Mouse (Mus musculus) lung, embryonic 16.5 days (tissue): ENCODE data around the gene Pla2r1. TPM values are rescaled to one million over a fixed set of nuclear protein-coding genes. Genes with fewer than 3 reads are reported as not detected.

Source experiments
- ATAC-seq: fragments of 200-750 bp; cut with Nextera tagmentation; 2 replicates; pipeline ENCODE4 v1.8.0; 2017; ENCODE audit warnings: low read depth, mild to moderate bottlenecking, moderate library complexity
- H3K27ac ChIP-seq: fragments of 300-500 bp; sonication (generic); 2 replicates; pipeline ENCODE4 v1.5.1; 2014; ENCODE audit warnings: mild to moderate bottlenecking, control low read depth, low read length
- H3K27me3 ChIP-seq: fragments of 300-500 bp; sonication (generic); 2 replicates; pipeline ENCODE4 v1.6.1; 2014; ENCODE audit warnings: low read depth, low read length, mixed read lengths; ENCODE audit not compliant: control insufficient read depth, insufficient read depth
- H3K36me3 ChIP-seq: fragments of 300-500 bp; sonication (generic); 2 replicates; pipeline ENCODE4 v1.6.1; 2014; ENCODE audit warnings: low read length; ENCODE audit not compliant: control insufficient read depth, insufficient read depth
- H3K4me1 ChIP-seq: fragments of 300-500 bp; sonication (generic); replicated peaks from 2 replicates; pipeline ENCODE4 v1.6.1; 2014; ENCODE audit warnings: low read length, mixed read lengths; ENCODE audit not compliant: control insufficient read depth, insufficient read depth
- H3K4me2 ChIP-seq: fragments of 300-500 bp; sonication (generic); 2 replicates; pipeline ENCODE4 v1.6.1; 2014; ENCODE audit warnings: low read depth, low read length, control low read depth
- H3K4me3 ChIP-seq: fragments of 300-500 bp; sonication (generic); 2 replicates; pipeline ENCODE4 v1.5.1; 2014; ENCODE audit warnings: mild to moderate bottlenecking, low read length, control low read depth
- H3K9ac ChIP-seq: fragments of 300-500 bp; sonication (generic); 2 replicates; pipeline ENCODE4 v1.6.1; 2014; ENCODE audit warnings: low read length, control low read depth
- H3K9me3 ChIP-seq: fragments of 300-500 bp; sonication (generic); 2 replicates; pipeline ENCODE4 v1.6.1; 2016; ENCODE audit warnings: low read length; ENCODE audit not compliant: control insufficient read depth
- WGBS: fragments of 180-500 bp; shearing (Covaris S2); extraction: QIAGEN DNeasy Blood & Tissue Kit; methylation state at CpG from one replicate; pipeline ENCODE4 v1.1.7; 2014; 5-methylcytosine and 5-hydroxymethylcytosine counted together
- polyA plus RNA-seq: library from polyadenylated mRNA; unstranded; fragments of >200 nt; fragmentation: Nextera tagmentation; extraction: Ambion mirVana; gene quantifications from 2 replicates; pipeline ENCODE4 v1.2.1, GENCODE M21; 2015

Pla2r1 gene
- polyA plus RNA-seq, 1 experiment from 2014 or later: 4.3 TPM

DNA sequence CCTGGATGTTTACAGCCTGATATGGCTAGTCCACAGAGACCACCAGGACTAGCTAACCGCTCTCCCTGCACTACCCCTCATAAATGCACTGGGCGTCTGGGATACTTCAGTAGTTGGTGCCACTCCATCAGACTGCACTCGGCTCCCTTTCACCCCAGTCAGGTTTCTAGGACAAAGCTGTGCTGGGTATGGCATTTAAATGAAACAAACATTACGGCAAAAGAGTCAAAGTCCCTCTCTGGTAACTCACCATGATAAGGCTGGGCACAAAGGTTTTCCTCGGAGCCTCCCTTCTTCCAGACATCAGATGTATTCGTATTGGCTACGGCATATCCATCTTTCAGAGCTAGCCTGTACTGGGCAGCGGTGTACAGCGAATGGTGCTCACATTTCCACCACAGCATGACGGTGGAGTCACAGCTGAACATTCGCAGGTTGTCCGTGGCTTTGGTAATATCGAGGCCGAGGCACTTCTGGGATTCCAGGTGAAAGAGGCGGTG, 177.4 kb downstream of the Pla2r1 start:
- H3K4me2 ChIP-seq: no peak overlapping the region
- H3K9me3 ChIP-seq: no peaks in the 10 kb centered on the region
- WGBS: 93% methylated on average over 15 of the region's 15 CpGs
- H3K27ac ChIP-seq: no peak overlapping the region
- H3K9ac ChIP-seq: no peak overlapping the region
- H3K27me3 ChIP-seq: no peaks in the 10 kb centered on the region
- no peaks in the 10 kb centered on the region for H3K4me1 ChIP-seq
- no peak for ATAC-seq
- H3K4me3 ChIP-seq: no peak overlapping the region
- no peaks in the 10 kb centered on the region for H3K36me3 ChIP-seq

DNA sequence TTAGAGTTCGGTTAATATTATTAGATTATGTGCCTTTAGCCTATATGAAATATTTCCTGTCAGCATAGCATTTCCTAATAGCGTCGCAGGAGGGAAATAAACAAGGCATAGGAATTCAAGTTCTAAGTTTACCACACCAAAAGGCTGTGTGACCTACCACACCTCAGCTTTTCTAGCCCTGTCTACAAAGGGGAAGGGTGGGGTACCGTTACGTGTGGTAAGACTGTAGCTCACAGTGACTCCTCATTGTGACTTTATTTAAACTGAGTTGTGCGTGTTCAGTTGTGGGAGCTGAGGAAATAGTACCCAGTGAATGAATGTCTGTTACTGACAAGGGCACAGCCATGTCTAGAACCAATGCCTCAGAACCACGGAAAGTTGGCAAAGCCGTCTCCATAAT, 178.0 kb downstream of the Pla2r1 start:
- no peak for ATAC-seq
- H3K4me1 ChIP-seq: no peaks in the 10 kb centered on the region
- no peak overlapping the region for H3K27ac ChIP-seq
- H3K36me3 ChIP-seq: no peaks in the 10 kb centered on the region
- H3K9me3 ChIP-seq: no peaks in the 10 kb centered on the region
- 79% methylated on average over 8 of the region's 8 CpGs for WGBS
- H3K27me3 ChIP-seq: no peaks in the 10 kb centered on the region
- no peak overlapping the region for H3K4me3 ChIP-seq
- H3K4me2 ChIP-seq: no peak overlapping the region
- H3K9ac ChIP-seq: no peak overlapping the region

DNA sequence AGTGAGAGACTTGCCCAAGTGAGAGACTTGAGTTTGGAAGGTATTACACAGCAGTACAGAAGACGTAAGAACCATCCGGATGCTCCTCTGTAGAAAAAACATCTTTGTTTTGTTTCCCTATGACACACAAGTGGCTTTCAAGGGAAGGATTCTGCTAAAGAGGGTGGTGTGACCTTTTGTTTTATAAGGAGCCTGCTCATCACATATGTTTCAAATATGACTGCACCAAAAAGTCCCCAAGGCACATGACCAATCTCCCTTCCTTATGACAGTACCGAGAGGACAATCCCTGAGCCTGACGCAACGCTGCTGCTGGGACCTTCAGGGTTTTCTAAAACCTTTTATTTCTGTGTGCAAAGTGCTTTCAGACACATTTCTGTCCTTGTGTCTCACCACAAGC, 182.9 kb downstream of the Pla2r1 start:
- 93% methylated on average over 5 of the region's 5 CpGs for WGBS
- Histone ChIP-seq H3K4me3 (no peak overlapping the region), H3K4me1 (no peaks in the 10 kb centered on the region), H3K27me3 (no peaks in the 10 kb centered on the region), H3K27ac (no peak overlapping the region), H3K9me3 (no peaks in the 10 kb centered on the region), H3K4me2 (no peak overlapping the region), H3K36me3 (no peaks in the 10 kb centered on the region), H3K9ac (no peak overlapping the region)
- ATAC-seq: no peak

DNA sequence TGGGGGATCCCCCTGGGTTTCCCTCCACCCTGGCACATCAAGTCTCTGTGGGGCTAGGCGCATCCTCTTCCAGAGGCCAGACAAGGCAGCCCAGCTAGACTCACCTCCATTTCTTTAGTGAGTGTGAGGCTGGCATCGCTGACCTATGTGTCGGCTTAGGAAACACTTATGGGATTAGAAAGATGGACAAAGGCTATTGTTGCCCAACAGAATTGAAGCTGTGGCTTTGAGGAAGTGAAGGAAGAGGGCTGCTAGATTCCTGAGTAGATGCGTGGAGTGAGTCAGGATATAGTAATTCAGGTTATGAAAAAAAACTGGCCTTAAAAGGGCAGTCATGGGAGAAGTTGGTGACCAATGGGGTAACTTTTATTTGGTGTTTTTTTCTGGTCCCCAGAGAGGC, 183.7 kb downstream of the Pla2r1 start:
- ATAC-seq: no peak
- Histone ChIP-seq H3K9ac (no peak overlapping the region), H3K27me3 (no peaks in the 10 kb centered on the region), H3K9me3 (no peaks in the 10 kb centered on the region), H3K4me1 (no peaks in the 10 kb centered on the region), H3K4me2 (no peak overlapping the region), H3K4me3 (no peak overlapping the region), H3K27ac (no peak overlapping the region), H3K36me3 (no peaks in the 10 kb centered on the region)
- 83% methylated on average over 4 of the region's 4 CpGs for WGBS

DNA sequence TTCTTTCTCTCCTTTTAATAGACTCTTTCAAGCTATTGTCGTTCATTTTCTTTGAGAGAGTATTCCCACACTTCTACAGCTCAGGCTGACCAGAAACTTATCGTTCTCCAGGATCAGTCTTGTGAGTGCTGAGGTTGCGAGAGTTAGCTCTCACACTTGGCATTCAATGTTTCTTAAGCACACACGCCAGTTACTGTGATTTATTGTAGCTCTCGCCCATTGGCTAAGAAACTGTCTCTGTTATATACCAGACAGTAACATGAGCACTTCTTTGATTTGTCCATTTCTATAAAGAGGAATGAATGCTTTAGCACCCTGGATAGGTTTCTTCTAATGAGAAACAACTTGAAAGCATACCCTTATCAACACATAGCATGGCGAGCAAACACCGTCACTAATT, 185.2 kb downstream of the Pla2r1 start:
- WGBS: 80% methylated on average over 7 of the region's 7 CpGs
- Histone ChIP-seq H3K27ac (no peak overlapping the region), H3K4me3 (no peak overlapping the region), H3K9ac (no peak overlapping the region), H3K4me2 (no peak overlapping the region), H3K4me1 (no peaks in the 10 kb centered on the region), H3K27me3 (no peaks in the 10 kb centered on the region), H3K9me3 (no peaks in the 10 kb centered on the region), H3K36me3 (no peaks in the 10 kb centered on the region)
- no peak for ATAC-seq

Other genes with a start within 250 kb of the Pla2r1 start
- gene Ly75, start 170.0 kb downstream of the Pla2r1 start, polyA plus RNA-seq: 1.9 and 2.4 TPM in 2 replicates
- 10.0 and 12.4 TPM in 2 replicates for gene Itgb6, start 169.3 kb upstream of the Pla2r1 start, polyA plus RNA-seq